Mouse (Mus musculus) neural tube, embryonic 14.5 days (tissue): ENCODE data around the gene Gp1ba. TPM values are rescaled to one million over a fixed set of nuclear protein-coding genes. Genes with fewer than 3 reads are reported as not detected.

Source experiments
- ATAC-seq: fragments of 200-750 bp; cut with Nextera tagmentation; 2 replicates; pipeline ENCODE4 v1.8.0; 2017; ENCODE audit warnings: low read depth, mild to moderate bottlenecking, moderate TSS enrichment, moderate library complexity
- H3K27ac ChIP-seq: fragments of 300-500 bp; sonication (generic); 2 replicates; pipeline ENCODE4 v1.5.1; 2014; ENCODE audit warnings: low read depth, mild to moderate bottlenecking, control low read depth, low read length, moderate library complexity, mixed read lengths
- H3K27me3 ChIP-seq: fragments of 300-500 bp; sonication (generic); 2 replicates; pipeline ENCODE4 v1.6.1; 2014; ENCODE audit warnings: low read length; ENCODE audit not compliant: control insufficient read depth, insufficient read depth
- H3K36me3 ChIP-seq: fragments of 300-500 bp; sonication (generic); 2 replicates; pipeline ENCODE4 v1.6.1; 2014; ENCODE audit warnings: low read length, mixed read lengths; ENCODE audit not compliant: control insufficient read depth, insufficient read depth
- H3K4me1 ChIP-seq: fragments of 300-500 bp; sonication (generic); 2 replicates; pipeline ENCODE4 v1.6.1; 2014; ENCODE audit warnings: low read length; ENCODE audit not compliant: control insufficient read depth, insufficient read depth
- H3K4me2 ChIP-seq: fragments of 300-500 bp; sonication (generic); 2 replicates; pipeline ENCODE4 v1.6.1; 2014; ENCODE audit warnings: mild to moderate bottlenecking, low read depth, low read length, control low read depth
- H3K4me3 ChIP-seq: fragments of 300-500 bp; sonication (generic); 2 replicates; pipeline ENCODE4 v1.5.1; 2014; ENCODE audit warnings: low read depth, low read length, control low read depth, mixed read lengths
- H3K9ac ChIP-seq: fragments of 300-500 bp; sonication (generic); replicated peaks from 2 replicates; pipeline ENCODE4 v1.6.1; 2014; ENCODE audit warnings: low read depth, mild to moderate bottlenecking, control low read depth, low read length, mixed read lengths
- H3K9me3 ChIP-seq: fragments of 300-500 bp; sonication (generic); 2 replicates; pipeline ENCODE4 v1.6.1; 2016; ENCODE audit warnings: low read length; ENCODE audit not compliant: control insufficient read depth
- WGBS: fragments of 180-500 bp; shearing (Covaris S2); extraction: QIAGEN DNeasy Blood & Tissue Kit; methylation state at CpG from one replicate; pipeline ENCODE4 v1.1.7; 2014; 5-methylcytosine and 5-hydroxymethylcytosine counted together
- polyA plus RNA-seq: library from polyadenylated mRNA; unstranded; fragments of >200 nt; fragmentation: Nextera tagmentation; extraction: Ambion mirVana; gene quantifications from 2 replicates; pipeline ENCODE4 v1.2.1, GENCODE M21; 2014

Gene Gp1ba
- polyA plus RNA-seq, 1 experiment from 2014 or later: 0.31 TPM

GRCm38 (mm10) chr11:70623053-70623742, 15.7 kb upstream of the Gp1ba start:
- Histone ChIP-seq H3K4me3 (no peak overlapping the region), H3K9ac (no peak overlapping the region), H3K4me1 (no peaks in the 10 kb centered on the region), H3K36me3 (no peaks in the 10 kb centered on the region), H3K9me3 (no peaks in the 10 kb centered on the region), H3K4me2 (no peak overlapping the region), H3K27ac (no peak overlapping the region), H3K27me3 (no peaks in the 10 kb centered on the region)
- no peak for ATAC-seq
- WGBS: 86% methylated on average over 10 of the region's 10 CpGs

DNA sequence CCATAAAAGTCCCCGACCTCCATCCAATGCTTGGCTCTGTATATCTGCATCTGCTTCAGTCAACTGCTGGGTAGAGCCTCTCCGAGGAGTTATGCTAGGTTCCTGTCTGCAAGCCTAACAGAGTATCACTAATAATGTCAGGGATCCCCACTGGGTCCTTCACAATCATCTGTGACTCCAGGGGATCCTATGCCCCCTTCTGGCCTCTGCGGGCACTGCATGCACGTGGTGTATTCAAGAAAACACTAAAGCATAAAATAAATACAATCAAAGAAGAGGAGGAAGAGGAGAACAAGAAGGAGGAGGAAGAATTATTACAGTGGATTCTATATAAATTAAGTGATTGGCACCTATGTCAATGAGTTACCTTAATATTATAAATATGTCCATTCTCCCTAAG, 13.4 kb upstream of the Gp1ba start:
- H3K4me1 ChIP-seq: no peaks in the 10 kb centered on the region
- no peak for ATAC-seq
- no peak overlapping the region for H3K4me2 ChIP-seq
- H3K36me3 ChIP-seq: no peaks in the 10 kb centered on the region
- H3K4me3 ChIP-seq: no peak overlapping the region
- WGBS: 46% methylated on average over 4 of the region's 4 CpGs
- H3K27ac ChIP-seq: no peak overlapping the region
- H3K27me3 ChIP-seq: no peaks in the 10 kb centered on the region
- no peak overlapping the region for H3K9ac ChIP-seq
- no peaks in the 10 kb centered on the region for H3K9me3 ChIP-seq

DNA sequence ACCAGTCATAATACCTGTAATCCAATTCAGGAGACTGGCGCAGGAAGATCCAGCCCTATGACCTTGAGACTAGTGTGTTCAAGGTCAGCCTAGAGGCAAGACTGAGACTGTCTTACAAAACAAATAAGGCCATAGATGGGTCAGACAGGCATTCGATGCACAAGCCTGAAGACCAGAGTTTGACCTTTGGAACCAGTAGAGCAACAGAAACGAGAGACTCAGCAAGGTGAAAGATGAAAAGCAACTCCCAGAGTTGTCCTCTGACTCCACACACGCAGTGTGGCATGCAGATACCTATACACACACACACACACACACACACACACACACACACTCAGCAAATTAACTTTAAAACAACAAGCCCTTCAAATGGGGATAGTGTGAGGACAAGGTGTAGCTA, 12.0 kb upstream of the Gp1ba start:
- no peak for ATAC-seq
- no peak overlapping the region for H3K4me3 ChIP-seq
- H3K4me2 ChIP-seq: no peak overlapping the region
- H3K4me1 ChIP-seq: no peaks in the 10 kb centered on the region
- no peak overlapping the region for H3K27ac ChIP-seq
- H3K27me3 ChIP-seq: no peaks in the 10 kb centered on the region
- H3K9ac ChIP-seq: no peak overlapping the region
- WGBS: 77% methylated on average over 4 of the region's 4 CpGs
- H3K36me3 ChIP-seq: no peaks in the 10 kb centered on the region
- no peaks in the 10 kb centered on the region for H3K9me3 ChIP-seq

- 77% methylated on average over 2 of the region's 2 CpGs for WGBS
- Histone ChIP-seq H3K4me3 (no peak overlapping the region), H3K9me3 (no peaks in the 10 kb centered on the region), H3K27me3 (no peaks in the 10 kb centered on the region), H3K4me2 (no peak overlapping the region), H3K36me3 (no peaks in the 10 kb centered on the region), H3K4me1 (no peaks in the 10 kb centered on the region), H3K27ac (no peak overlapping the region), H3K9ac (no peak overlapping the region)
- no peak for ATAC-seq
Observed at GRCm38 (mm10) chr11:70628431-70628830, 10.5 kb upstream of the Gp1ba start.

DNA sequence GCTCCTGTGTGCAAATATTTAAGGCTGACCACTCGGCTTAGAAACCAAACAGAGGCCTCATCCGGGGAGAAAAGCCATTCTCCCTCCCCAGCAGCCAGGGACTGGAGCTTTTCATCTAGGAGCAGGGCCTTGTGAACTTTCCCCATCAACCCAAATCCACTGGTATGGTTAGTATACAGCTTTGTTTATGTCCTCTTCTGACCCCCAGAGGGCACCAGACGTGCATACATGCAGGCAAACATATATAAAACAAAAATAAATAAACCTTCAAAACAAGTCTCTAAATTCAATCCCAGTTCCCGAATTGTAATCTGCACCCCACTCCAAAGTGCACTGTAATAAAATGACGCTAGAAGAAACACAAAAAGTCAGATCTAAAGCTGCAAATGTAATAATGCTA, 9.4 kb upstream of the Gp1ba start:
- Histone ChIP-seq H3K4me3 (no peak overlapping the region), H3K9me3 (no peaks in the 10 kb centered on the region), H3K9ac (no peak overlapping the region), H3K27me3 (no peaks in the 10 kb centered on the region), H3K27ac (no peak overlapping the region), H3K4me1 (no peaks in the 10 kb centered on the region), H3K36me3 (no peaks in the 10 kb centered on the region), H3K4me2 (no peak overlapping the region)
- WGBS: 52% methylated on average over 5 of the region's 5 CpGs
- ATAC-seq: no peak

DNA sequence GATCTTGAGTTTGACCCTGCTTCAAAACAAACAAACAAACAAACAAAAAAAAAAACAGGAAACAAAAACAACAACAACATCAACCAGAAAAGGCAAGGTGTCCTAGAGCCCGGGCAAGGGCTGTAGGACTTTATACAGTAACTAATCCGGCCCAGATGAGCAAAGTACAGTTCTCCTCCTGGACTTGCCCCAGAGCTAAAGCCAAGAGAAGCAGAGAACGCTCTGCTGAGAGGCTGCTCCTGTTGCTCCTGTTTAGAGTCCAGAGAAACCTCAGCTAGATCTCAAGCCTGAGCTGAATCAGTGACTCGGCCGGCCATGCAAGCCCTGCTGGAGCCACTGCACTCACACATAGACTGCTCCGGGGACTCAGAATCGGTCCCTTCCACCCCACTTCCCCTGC, 8.8 kb upstream of the Gp1ba start:
- H3K27me3 ChIP-seq: no peaks in the 10 kb centered on the region
- no peaks in the 10 kb centered on the region for H3K4me1 ChIP-seq
- WGBS: 72% methylated on average over 7 of the region's 7 CpGs
- no peak for ATAC-seq
- no peak overlapping the region for H3K27ac ChIP-seq
- H3K36me3 ChIP-seq: no peaks in the 10 kb centered on the region
- no peak overlapping the region for H3K4me3 ChIP-seq
- no peaks in the 10 kb centered on the region for H3K9me3 ChIP-seq
- no peak overlapping the region for H3K9ac ChIP-seq
- no peak overlapping the region for H3K4me2 ChIP-seq

DNA sequence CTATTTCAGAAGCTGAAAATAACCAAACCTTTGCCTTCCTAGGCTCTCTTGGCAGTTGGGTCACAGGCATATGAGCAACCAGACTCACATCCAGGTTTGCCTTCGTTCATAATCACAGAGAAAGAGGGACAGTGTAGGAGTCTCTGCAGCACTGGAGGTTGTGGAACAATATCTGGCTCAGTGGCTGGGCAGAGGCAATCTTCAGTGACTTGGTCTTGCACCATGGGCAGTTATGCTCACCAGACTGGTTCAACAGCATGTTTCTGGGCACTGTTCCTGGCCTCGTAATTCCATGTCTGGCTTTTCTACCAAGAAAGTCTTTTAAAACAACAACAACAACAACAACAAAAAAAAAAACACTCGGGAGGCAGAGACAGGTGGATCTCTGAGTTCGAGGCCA, 3.3 kb upstream of the Gp1ba start:
- H3K9ac ChIP-seq: no peak overlapping the region
- no peaks in the 10 kb centered on the region for H3K36me3 ChIP-seq
- no peak overlapping the region for H3K4me2 ChIP-seq
- H3K27me3 ChIP-seq: no peaks in the 10 kb centered on the region
- no peaks in the 10 kb centered on the region for H3K4me1 ChIP-seq
- H3K27ac ChIP-seq: no peak overlapping the region
- 83% methylated on average over 4 of the region's 4 CpGs for WGBS
- ATAC-seq: no peak
- H3K4me3 ChIP-seq: no peak overlapping the region
- no peaks in the 10 kb centered on the region for H3K9me3 ChIP-seq

GRCm38 (mm10) chr11:70637764-70638163, 1.2 kb upstream of the Gp1ba start:
- H3K36me3 ChIP-seq: 0 out of 2 replicates have a peak, but pooled peaks cover under 1% of the 10 kb centered on the region
- H3K4me2 ChIP-seq: no peak overlapping the region
- ATAC-seq: no peak
- H3K27me3 ChIP-seq: no peaks in the 10 kb centered on the region
- H3K9ac ChIP-seq: no peak overlapping the region
- H3K27ac ChIP-seq: no peak overlapping the region
- H3K4me3 ChIP-seq: no peak overlapping the region
- H3K4me1 ChIP-seq: no peaks in the 10 kb centered on the region
- H3K9me3 ChIP-seq: no peaks in the 10 kb centered on the region
- 92% methylated on average over 1 of the region's 1 CpGs for WGBS

DNA sequence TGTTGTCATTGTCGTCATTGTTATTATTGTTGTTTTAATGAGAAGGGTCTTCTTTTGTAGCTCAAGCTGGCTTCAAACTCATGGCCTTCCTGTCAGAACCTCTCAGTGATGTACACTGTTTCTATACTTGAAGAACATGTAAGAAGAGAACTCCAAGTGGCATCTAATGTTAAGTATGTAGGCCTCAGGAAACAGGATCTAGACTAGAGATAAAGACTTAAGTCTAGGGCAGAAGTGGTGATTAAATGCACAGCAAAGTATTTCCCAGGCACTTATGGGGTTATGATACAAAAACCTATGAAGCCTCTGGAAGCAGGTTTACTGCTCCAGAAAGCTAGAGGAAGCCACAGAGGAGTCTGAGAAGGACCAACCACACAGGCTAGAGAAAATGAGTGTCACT, 629 bp upstream of the Gp1ba start:
- ATAC-seq: no peak
- Histone ChIP-seq H3K4me2 (no peak overlapping the region), H3K27me3 (no peaks in the 10 kb centered on the region), H3K4me3 (no peak overlapping the region), H3K9me3 (no peaks in the 10 kb centered on the region), H3K36me3 (0 out of 2 replicates have a peak, but pooled peaks cover 2% of the 10 kb centered on the region), H3K9ac (no peak overlapping the region), H3K27ac (no peak overlapping the region), H3K4me1 (no peaks in the 10 kb centered on the region)
- 78% methylated on average over 1 of the region's 1 CpGs for WGBS
